Mouse (Mus musculus) ZHBTc4 (cell line): ENCODE results near the gene Tubb2b.

Experiments
- DNase-seq: peaks from one replicate; pipeline ENCODE4 v3.0.0-alpha.2; 2011; ENCODE audit warnings: low read depth, low spot score

The Tubb2b gene

GRCm38 (mm10) chr13:34136605-34137004 lies 6.3 kb upstream of the Tubb2b start:
- DNase-seq: no peak

GRCm38 (mm10) chr13:34134276-34134675 lies 4.0 kb upstream of the Tubb2b start:
- no peak for DNase-seq

GRCm38 (mm10) chr13:34133326-34134071 lies 3.2 kb upstream of the Tubb2b start:
- no peak for DNase-seq

GRCm38 (mm10) chr13:34132875-34133274 lies 2.6 kb upstream of the Tubb2b start:
- no peak for DNase-seq

GRCm38 (mm10) chr13:34132299-34132698 lies 2.0 kb upstream of the Tubb2b start:
- no peak for DNase-seq

- peak; percentile 95 for DNase-seq
Measured at GRCm38 (mm10) chr13:34131708-34132060, 1.4 kb upstream of the Tubb2b start.

- peak; percentile 97 for DNase-seq
Measured at GRCm38 (mm10) chr13:34131011-34131707, 893 bp upstream of the Tubb2b start.

- peak; percentile 96 for DNase-seq
Measured at GRCm38 (mm10) chr13:34129485-34130225, 611 bp downstream of the Tubb2b start.

- no peak for DNase-seq
Measured at GRCm38 (mm10) chr13:34128276-34129114, 1.8 kb downstream of the Tubb2b start.

GRCm38 (mm10) chr13:34125711-34126110 lies 4.6 kb downstream of the Tubb2b start:
- DNase-seq: no peak

GRCm38 (mm10) chr13:34120536-34120935 lies 9.7 kb downstream of the Tubb2b start:
- no peak for DNase-seq

GRCm38 (mm10) chr13:34119406-34119805 lies 10.9 kb downstream of the Tubb2b start:
- no peak for DNase-seq

GRCm38 (mm10) chr13:34118816-34119215 lies 11.4 kb downstream of the Tubb2b start:
- no peak for DNase-seq

- no peak for DNase-seq
Measured at GRCm38 (mm10) chr13:34116508-34116907, 13.8 kb downstream of the Tubb2b start.

- no peak for DNase-seq
Measured at GRCm38 (mm10) chr13:34114654-34115053, 15.6 kb downstream of the Tubb2b start.

- no peak for DNase-seq
Measured at GRCm38 (mm10) chr13:34113086-34113485, 17.2 kb downstream of the Tubb2b start.

GRCm38 (mm10) chr13:34112369-34113081 lies 17.7 kb downstream of the Tubb2b start:
- no peak for DNase-seq

GRCm38 (mm10) chr13:34111878-34112277 lies 18.4 kb downstream of the Tubb2b start:
- DNase-seq: no peak

GRCm38 (mm10) chr13:34111019-34111418 lies 19.2 kb downstream of the Tubb2b start:
- no peak for DNase-seq

- DNase-seq: peak; percentile 97
Measured at GRCm38 (mm10) chr13:34109677-34110058, 20.6 kb downstream of the Tubb2b start.
